Mouse (Mus musculus): ENCODE results near the gene Dcbld2.

GRCm38 (mm10) chr16:58474875-58475274, 66.6 kb downstream of the Dcbld2 start:
- no peak for TF ChIP-seq CTCF (conservative IDR thresholded peaks at IDR 0.05; ENCODE audit: low read length)
- no peak for TF ChIP-seq NANOG (IDR thresholded peaks at IDR 0.05; ENCODE audit: borderline replicate concordance, low read length)
- TF ChIP-seq POU5F1 (IDR thresholded peaks at IDR 0.05; ENCODE audit: borderline replicate concordance, low read length): no peak

All from E14TG2a.4 (cell line).